Mouse (Mus musculus) liver, embryonic 16.5 days (tissue): ENCODE measurements around the gene Zfyve19. TPM values are rescaled to one million over a fixed set of nuclear protein-coding genes. Genes with fewer than 3 reads are reported as not detected.
A peak's percentile ranks its signal among the peaks of the same experiment; 100 is the strongest.

Experiments used
- ATAC-seq: fragments of 200-750 bp; cut with Nextera tagmentation; 2 replicates; pipeline ENCODE4 v1.8.0; 2017; ENCODE audit warnings: low read depth, mild to moderate bottlenecking, moderate number of reproducible peaks, moderate library complexity
- H3K27ac ChIP-seq: fragments of 300-500 bp; sonication (generic); 2 replicates; pipeline ENCODE4 v1.5.1; 2014; ENCODE audit warnings: mild to moderate bottlenecking, low read length
- H3K27me3 ChIP-seq: fragments of 300-500 bp; sonication (generic); 2 replicates; pipeline ENCODE4 v1.6.1; 2014; ENCODE audit warnings: low read depth, low read length, mixed read lengths; ENCODE audit not compliant: control insufficient read depth, insufficient read depth
- H3K36me3 ChIP-seq: fragments of 300-500 bp; sonication (generic); 2 replicates; pipeline ENCODE4 v1.6.1; 2014; ENCODE audit warnings: mild to moderate bottlenecking; ENCODE audit not compliant: control insufficient read depth, insufficient read depth
- H3K4me1 ChIP-seq: fragments of 300-500 bp; sonication (generic); 2 replicates; pipeline ENCODE4 v1.6.1; 2014; ENCODE audit warnings: low read depth, low read length, mixed read lengths; ENCODE audit not compliant: control insufficient read depth
- H3K4me2 ChIP-seq: fragments of 300-500 bp; sonication (generic); 2 replicates; pipeline ENCODE4 v1.6.1; 2014; ENCODE audit warnings: low read depth, low read length, mixed read lengths
- H3K4me3 ChIP-seq: fragments of 300-500 bp; sonication (generic); 2 replicates; pipeline ENCODE4 v1.5.1; 2014; ENCODE audit warnings: low read depth, mild to moderate bottlenecking, low read length
- H3K9ac ChIP-seq: fragments of 300-500 bp; sonication (generic); 2 replicates; pipeline ENCODE4 v1.6.1; 2014; ENCODE audit warnings: low read depth, low read length
- H3K9me3 ChIP-seq: fragments of 300-500 bp; sonication (generic); replicated peaks from 2 replicates; pipeline ENCODE4 v1.6.1; 2016; ENCODE audit warnings: low read length; ENCODE audit not compliant: control insufficient read depth
- WGBS: fragments of 180-500 bp; shearing (Covaris S2); extraction: QIAGEN DNeasy Blood & Tissue Kit; methylation state at CpG from one replicate; pipeline ENCODE4 v1.1.7; 2014; ENCODE audit not compliant: insufficient replicate concordance; 5-methylcytosine and 5-hydroxymethylcytosine counted together
- polyA plus RNA-seq: library from polyadenylated mRNA; unstranded; fragments of >200 nt; fragmentation: Nextera tagmentation; extraction: Ambion mirVana; gene quantifications from 2 replicates; pipeline ENCODE4 v1.2.1, GENCODE M21; 2015

The Zfyve19 gene
- polyA plus RNA-seq, 1 experiment from 2014 or later = 20.4 TPM

DNA sequence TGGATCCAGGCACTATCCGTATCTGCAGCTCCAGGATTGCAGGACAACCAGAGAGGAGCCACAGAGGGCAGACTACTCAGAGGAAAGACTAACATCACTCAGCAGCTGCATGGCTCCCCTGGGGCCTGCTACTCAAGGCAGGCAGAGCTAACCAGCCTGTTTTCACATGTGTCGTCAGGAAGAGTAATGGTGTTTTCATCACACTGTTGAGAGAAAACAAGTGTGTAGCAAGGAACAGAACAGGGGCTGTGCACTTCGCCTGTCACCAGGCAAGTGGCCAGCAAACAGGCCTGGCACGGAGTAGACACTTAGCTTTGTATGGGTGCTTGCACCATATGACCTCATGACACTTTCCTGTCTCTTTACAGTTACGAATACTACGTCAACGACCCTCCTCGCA, 36.8 kb upstream of the Zfyve19 start:
- no peaks in the 10 kb centered on the region for H3K9me3 ChIP-seq
- no peak overlapping the region for H3K9ac ChIP-seq
- peaks cover 24% of the 10 kb centered on the region for H3K27me3 ChIP-seq
- H3K36me3 ChIP-seq = no peaks in the 10 kb centered on the region; the same call in none of the 2 replicates
- H3K4me1 ChIP-seq = peaks cover 23% of the 10 kb centered on the region
- no peak for ATAC-seq
- H3K27ac ChIP-seq = no peak overlapping the region
- H3K4me2 ChIP-seq = no peak overlapping the region
- 73% methylated on average over 8 of the region's 8 CpGs for WGBS
- no peak overlapping the region for H3K4me3 ChIP-seq

DNA sequence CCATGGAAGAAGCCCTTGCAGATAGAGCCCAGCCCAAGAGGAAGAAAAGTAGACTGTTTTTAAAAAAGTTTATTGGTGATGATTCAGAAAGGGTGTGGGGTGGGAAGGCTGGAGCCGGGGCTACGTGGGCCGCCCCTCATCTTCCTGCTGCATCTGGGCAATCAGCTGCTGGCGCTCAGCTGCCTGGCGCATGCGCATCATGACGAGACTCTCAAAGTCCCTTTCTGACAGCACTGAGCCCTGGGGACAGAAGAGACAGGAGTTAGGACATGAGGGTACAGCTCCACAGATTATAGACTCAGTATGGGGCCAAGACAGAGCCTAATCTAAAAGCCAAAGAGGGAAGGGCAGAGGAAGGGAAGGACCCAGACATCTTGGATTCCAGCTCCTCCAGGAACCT, 36.0 kb upstream of the Zfyve19 start:
- H3K9me3 ChIP-seq = no peaks in the 10 kb centered on the region
- no peaks in the 10 kb centered on the region; the same call in none of the 2 replicates for H3K36me3 ChIP-seq
- no peak overlapping the region for H3K9ac ChIP-seq
- 81% methylated on average over 7 of the region's 7 CpGs for WGBS
- no peak overlapping the region for H3K4me3 ChIP-seq
- no peak overlapping the region for H3K4me2 ChIP-seq
- no peak for ATAC-seq
- no peak overlapping the region for H3K27ac ChIP-seq
- peaks cover 19% of the 10 kb centered on the region for H3K4me1 ChIP-seq
- peaks cover 15% of the 10 kb centered on the region for H3K27me3 ChIP-seq

- Histone ChIP-seq H3K27me3 (peaks cover 9% of the 10 kb centered on the region), H3K4me1 (peaks cover 13% of the 10 kb centered on the region), H3K4me3 (no peak overlapping the region), H3K36me3 (no peaks in the 10 kb centered on the region; the same call in none of the 2 replicates), H3K9ac (no peak overlapping the region), H3K27ac (no peak overlapping the region), H3K4me2 (0 out of 2 replicates have a peak overlapping the region, but pooled peaks have one; percentile 7), H3K9me3 (no peaks in the 10 kb centered on the region)
- ATAC-seq = peak; percentile 73
- WGBS = 11% methylated on average over 13 of the region's 13 CpGs
These were observed 35.4 kb upstream of the Zfyve19 start for GRCm38 (mm10) chr2:119172862-119173576.

DNA sequence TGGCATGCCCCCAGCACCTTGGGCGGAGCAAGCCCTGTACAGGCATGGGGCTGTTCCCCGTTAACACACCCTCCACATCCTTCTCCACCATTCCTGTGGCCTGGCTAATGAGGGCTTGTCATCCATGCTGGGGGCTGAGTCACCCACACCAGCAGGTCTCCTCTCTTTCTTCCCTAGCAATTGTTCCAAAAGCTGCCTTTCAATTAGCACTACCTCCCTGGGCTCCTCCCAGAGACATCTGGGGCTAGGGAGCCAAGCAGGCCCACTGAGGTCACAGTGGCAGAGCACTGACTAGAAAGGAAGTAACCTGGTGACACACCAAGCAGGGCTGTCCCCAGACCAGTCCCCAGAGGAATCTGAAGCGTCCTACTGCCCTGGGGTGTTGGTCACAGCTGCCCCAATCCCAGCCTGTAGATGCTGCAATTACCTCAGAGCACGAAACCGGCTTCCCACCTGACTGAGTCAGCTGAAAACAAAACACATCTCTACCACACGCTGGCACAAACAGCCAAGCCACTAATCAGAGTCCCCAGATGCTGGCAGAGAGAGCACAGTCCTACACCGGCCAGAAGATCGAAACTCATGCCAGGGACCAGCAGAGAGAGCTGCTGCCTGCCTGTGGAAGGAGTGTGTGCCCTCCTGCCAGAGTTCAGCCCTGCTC, 34.3 kb upstream of the Zfyve19 start, which contains the start of gene Gm14137:
TSS of gene Gm14137 (plus strand) at position 519 of the 661 bp plus-strand sequence.
- no peak for ATAC-seq

GRCm38 (mm10) chr2:119174866-119175265, 33.6 kb upstream of the Zfyve19 start:
- peaks cover 13% of the 10 kb centered on the region for H3K4me1 ChIP-seq
- no peak for ATAC-seq
- no peaks in the 10 kb centered on the region; the same call in none of the 2 replicates for H3K36me3 ChIP-seq
- no peaks in the 10 kb centered on the region for H3K9me3 ChIP-seq
- no peak overlapping the region for H3K4me3 ChIP-seq
- H3K4me2 ChIP-seq = no peak overlapping the region
- no peak overlapping the region for H3K9ac ChIP-seq
- 74% methylated on average over 14 of the region's 14 CpGs for WGBS
- H3K27me3 ChIP-seq = no peaks in the 10 kb centered on the region
- no peak overlapping the region for H3K27ac ChIP-seq

More for the DNA sequence above, 34.3 kb upstream of the Zfyve19 start, which contains the start of gene Gm14137:
- peaks cover under 1% of the 10 kb centered on the region; the same call in 1 of the 2 replicates for H3K27me3 ChIP-seq
- no peak within 1 kb of the TSS for H3K4me3 ChIP-seq
- H3K27ac ChIP-seq = no peak within 1 kb of the TSS
- peaks cover 13% of the 10 kb centered on the region for H3K4me1 ChIP-seq
- WGBS = 59% methylated on average over 8 of the region's 8 CpGs
- no peaks in the 10 kb centered on the region for H3K9me3 ChIP-seq
- H3K4me2 ChIP-seq = no peak within 1 kb of the TSS
- no peak within 1 kb of the TSS for H3K9ac ChIP-seq
- H3K36me3 ChIP-seq = no peaks in the 10 kb centered on the region; the same call in none of the 2 replicates

DNA sequence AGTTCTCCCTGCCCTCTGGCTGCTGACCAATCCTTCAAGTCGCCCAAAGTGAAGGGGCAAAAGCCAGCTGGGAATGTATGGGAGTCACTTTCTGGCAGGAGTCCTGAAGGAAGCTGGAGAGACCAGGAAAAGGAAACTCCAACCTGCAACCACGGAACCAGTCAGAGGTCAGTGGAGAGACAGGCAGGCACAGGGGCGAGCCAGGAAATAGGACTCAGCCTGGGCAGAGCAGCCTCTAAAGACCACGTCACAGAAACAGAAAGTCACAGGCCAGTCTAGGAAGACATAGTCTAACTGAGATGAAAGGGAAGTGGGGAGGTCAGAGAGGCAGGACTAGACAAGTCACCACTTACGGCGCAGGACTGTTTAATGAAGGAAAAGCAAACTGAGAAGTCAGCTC, 32.8 kb upstream of the Zfyve19 start:
- no peak overlapping the region for H3K4me3 ChIP-seq
- no peak overlapping the region for H3K4me2 ChIP-seq
- no peaks in the 10 kb centered on the region for H3K27me3 ChIP-seq
- no peak for ATAC-seq
- no peaks in the 10 kb centered on the region for H3K9me3 ChIP-seq
- no peak overlapping the region for H3K9ac ChIP-seq
- no peaks in the 10 kb centered on the region; the same call in none of the 2 replicates for H3K36me3 ChIP-seq
- H3K27ac ChIP-seq = no peak overlapping the region
- H3K4me1 ChIP-seq = peaks cover 13% of the 10 kb centered on the region
- 51% methylated on average over 6 of the region's 6 CpGs for WGBS

- H3K27ac ChIP-seq = no peak overlapping the region
- H3K9ac ChIP-seq = no peak overlapping the region
- no peak overlapping the region for H3K4me3 ChIP-seq
- no peaks in the 10 kb centered on the region for H3K9me3 ChIP-seq
- ATAC-seq = no peak
- H3K4me2 ChIP-seq = no peak overlapping the region
- H3K27me3 ChIP-seq = no peaks in the 10 kb centered on the region
- H3K36me3 ChIP-seq = no peaks in the 10 kb centered on the region; the same call in none of the 2 replicates
- 64% methylated on average over 3 of the region's 3 CpGs for WGBS
- peaks cover 13% of the 10 kb centered on the region for H3K4me1 ChIP-seq
These were observed 31.7 kb upstream of the Zfyve19 start for GRCm38 (mm10) chr2:119176761-119177160.

DNA sequence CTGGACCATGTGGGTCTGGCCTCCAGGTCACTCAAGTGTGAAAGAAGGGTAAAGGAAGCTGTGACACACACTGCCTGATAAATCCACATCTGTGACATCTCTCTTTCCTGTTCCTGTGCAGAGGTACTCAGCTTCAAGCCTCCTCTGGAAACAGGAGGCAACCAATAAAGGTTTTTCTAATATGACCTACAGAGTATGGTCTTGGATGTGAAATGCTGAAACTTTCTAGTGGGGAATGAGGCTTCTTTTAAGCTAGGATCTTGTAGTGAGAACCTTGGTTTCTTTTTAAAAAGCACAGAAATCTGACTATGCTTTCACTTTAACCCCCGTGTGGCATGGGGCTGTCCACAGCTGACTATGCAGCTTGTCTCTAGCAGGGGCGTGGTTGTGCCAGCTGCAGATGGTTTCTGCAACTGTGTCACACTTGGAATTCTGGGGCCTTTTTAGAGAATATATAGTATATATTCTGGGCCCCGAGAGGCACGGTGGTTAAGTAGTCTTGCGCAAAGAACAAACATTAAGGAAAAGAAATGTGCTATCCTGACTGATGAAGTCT, 31.0 kb upstream of the Zfyve19 start:
- WGBS = 63% methylated on average over 5 of the region's 5 CpGs
- Histone ChIP-seq H3K27ac (no peak overlapping the region), H3K4me1 (peaks cover 12% of the 10 kb centered on the region), H3K4me2 (no peak overlapping the region), H3K36me3 (no peaks in the 10 kb centered on the region; the same call in 1 of the 2 replicates), H3K4me3 (no peak overlapping the region), H3K9me3 (no peaks in the 10 kb centered on the region), H3K27me3 (no peaks in the 10 kb centered on the region), H3K9ac (no peak overlapping the region)
- ATAC-seq = no peak
